Mouse (Mus musculus): ENCODE results near the gene Sgcg. TPM values are rescaled to one million over a fixed set of nuclear protein-coding genes. Genes with fewer than 3 reads are reported as not detected.

The Sgcg gene
- polyA plus RNA-seq, 1 experiment from 2014 or later = 0.29 TPM

DNA sequence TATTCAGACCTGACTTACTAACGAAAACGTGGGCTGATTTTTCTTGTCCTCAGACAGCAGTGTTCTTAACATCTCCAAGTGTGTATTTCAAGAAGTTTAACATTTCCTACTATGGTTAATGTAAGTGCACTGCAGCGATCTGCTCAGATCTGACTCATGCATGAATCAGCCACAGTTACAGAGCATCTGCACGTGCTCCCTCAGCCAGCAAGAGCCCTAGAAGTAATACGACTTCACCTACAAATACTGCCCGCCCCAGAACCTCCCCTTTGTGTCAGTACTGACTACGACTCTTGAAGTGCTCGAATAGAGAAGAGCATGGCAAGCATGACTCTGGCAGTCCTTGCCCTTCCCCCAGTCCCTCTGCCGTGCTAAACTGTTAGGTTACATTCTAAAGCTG is 19.5 kb downstream of the Sgcg start:
- Histone ChIP-seq H3K4me1 (ENCODE audit: control insufficient read depth, insufficient read depth, low read length) (no peaks in the 10 kb centered on the region), H3K27me3 (ENCODE audit: control insufficient read depth, insufficient read depth, low read length) (no peaks in the 10 kb centered on the region), H3K9ac (replicated peaks; ENCODE audit: low read depth, low read length) (no peak overlapping the region), H3K9me3 (ENCODE audit: control insufficient read depth, low read length) (no peaks in the 10 kb centered on the region), H3K4me3 (ENCODE audit: low read depth, low read length) (no peak overlapping the region), H3K27ac (ENCODE audit: low read depth, low read length) (no peak overlapping the region), H3K36me3 (ENCODE audit: control insufficient read depth, insufficient read depth, low read length) (no peaks in the 10 kb centered on the region), H3K4me2 (ENCODE audit: low read depth, low read length) (no peak overlapping the region)
- no peak for ATAC-seq (ENCODE audit: low read depth)
- WGBS = 65% methylated on average over 9 of the region's 9 CpGs

DNA sequence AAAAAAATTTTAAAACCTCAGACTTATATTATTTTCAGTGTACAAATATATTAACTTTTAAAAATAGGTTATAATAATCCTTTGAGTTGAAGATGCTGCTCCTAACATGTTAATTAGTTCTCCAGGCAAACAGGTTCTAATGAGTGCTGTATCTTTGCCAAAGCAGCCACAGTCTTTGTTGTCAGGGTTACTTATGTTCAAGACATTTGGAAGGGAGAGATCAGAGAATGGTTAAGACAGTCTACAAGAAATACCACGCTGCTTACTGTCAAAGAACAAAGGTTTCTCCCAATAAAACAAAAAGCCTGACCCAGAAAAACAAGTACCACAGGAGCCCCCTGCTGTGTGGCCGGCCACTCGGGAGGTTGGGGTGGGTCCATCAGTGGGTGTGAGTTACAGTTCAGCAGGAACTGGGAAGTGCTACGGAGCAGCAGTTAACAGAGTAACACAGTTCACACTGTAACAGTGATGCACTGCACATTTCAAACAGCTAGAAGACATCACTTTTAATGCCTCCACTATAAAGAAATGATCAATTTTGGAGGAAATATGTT is 21.1 kb downstream of the Sgcg start:
- WGBS = 11% methylated on average over 4 of the region's 4 CpGs
- Histone ChIP-seq H3K36me3 (ENCODE audit: control insufficient read depth, insufficient read depth, low read length) (no peaks in the 10 kb centered on the region), H3K4me3 (ENCODE audit: low read depth, low read length) (no peak overlapping the region), H3K27me3 (ENCODE audit: control insufficient read depth, insufficient read depth, low read length) (no peaks in the 10 kb centered on the region), H3K4me2 (ENCODE audit: low read depth, low read length) (no peak overlapping the region), H3K4me1 (ENCODE audit: control insufficient read depth, insufficient read depth, low read length) (no peaks in the 10 kb centered on the region), H3K27ac (ENCODE audit: low read depth, low read length) (no peak overlapping the region), H3K9me3 (ENCODE audit: control insufficient read depth, low read length) (no peaks in the 10 kb centered on the region), H3K9ac (replicated peaks; ENCODE audit: low read depth, low read length) (no peak overlapping the region)
- ATAC-seq (ENCODE audit: low read depth) = no peak

DNA sequence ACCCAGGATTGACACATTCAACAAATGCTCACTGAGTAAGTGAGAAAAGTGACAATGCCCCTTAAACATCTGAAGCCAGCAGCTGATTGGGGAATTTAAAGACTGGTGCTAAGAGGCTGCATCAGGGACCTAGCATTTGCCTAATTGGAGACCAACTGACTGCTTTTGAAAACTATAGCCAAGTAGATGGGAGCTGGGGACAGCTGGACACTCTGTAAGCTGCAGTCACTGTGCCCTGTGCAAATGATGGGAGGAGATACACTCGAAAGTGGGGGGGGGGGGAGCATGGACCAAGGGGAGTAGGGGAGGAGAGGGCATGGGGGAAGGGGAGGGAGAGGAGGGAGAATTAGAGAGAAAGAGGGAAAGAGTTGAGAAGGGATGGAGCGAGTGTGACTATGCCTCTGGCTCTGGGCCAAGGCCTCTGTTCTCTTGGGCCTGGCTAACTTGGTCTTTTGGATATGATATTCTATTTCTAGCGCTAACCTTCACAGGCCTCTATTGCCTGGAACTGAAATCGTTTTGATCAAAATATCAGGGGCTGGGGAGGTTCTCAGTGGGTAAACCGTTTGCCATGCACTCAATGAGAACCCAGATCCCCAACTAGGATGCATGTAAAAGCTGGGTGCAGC is 22.3 kb downstream of the Sgcg start:
- no peak overlapping the region for H3K4me2 ChIP-seq (ENCODE audit: low read depth, low read length)

DNA sequence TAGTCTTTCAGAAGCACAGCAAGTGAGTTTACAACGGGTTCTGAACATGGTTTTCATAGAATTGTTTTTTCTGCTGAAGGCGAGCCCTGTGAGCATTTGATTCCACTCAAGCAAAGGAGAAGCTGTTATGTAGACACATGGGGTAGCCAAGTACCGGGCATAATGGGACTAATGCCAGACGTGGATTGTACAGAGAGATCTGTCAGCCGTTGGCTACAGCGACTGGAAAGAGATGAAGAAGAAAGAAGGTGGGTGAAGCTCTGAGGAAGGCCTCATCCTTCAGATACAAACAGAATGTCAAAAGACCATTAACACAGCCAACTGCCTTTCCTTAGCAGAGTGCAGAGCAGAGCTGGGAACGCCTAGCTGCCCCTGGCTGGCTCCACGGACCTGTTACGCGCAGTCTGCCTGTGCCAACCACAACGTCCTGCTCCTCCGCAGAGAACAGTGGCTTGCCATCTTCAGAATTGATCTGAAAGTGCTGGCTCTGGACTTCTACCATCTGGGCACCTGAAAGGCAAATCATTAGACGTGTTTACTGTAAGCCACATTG is 26.2 kb downstream of the Sgcg start:
- Histone ChIP-seq H3K9me3 (ENCODE audit: control insufficient read depth, low read length) (no peaks in the 10 kb centered on the region), H3K36me3 (ENCODE audit: control insufficient read depth, insufficient read depth, low read length) (no peaks in the 10 kb centered on the region), H3K27me3 (ENCODE audit: control insufficient read depth, insufficient read depth, low read length) (no peaks in the 10 kb centered on the region), H3K4me2 (ENCODE audit: low read depth, low read length) (no peak overlapping the region), H3K9ac (replicated peaks; ENCODE audit: low read depth, low read length) (no peak overlapping the region), H3K4me3 (ENCODE audit: low read depth, low read length) (no peak overlapping the region), H3K4me1 (ENCODE audit: control insufficient read depth, insufficient read depth, low read length) (no peaks in the 10 kb centered on the region), H3K27ac (ENCODE audit: low read depth, low read length) (no peak overlapping the region)
- 89% methylated on average over 13 of the region's 13 CpGs for WGBS
- ATAC-seq (ENCODE audit: low read depth) = no peak

More for the DNA sequence above, 22.3 kb downstream of the Sgcg start:
- no peaks in the 10 kb centered on the region for H3K36me3 ChIP-seq (ENCODE audit: control insufficient read depth, insufficient read depth, low read length)
- H3K27me3 ChIP-seq (ENCODE audit: control insufficient read depth, insufficient read depth, low read length) = no peaks in the 10 kb centered on the region
- 71% methylated on average over 5 of the region's 5 CpGs for whole genome bisulfite sequencing
- no peak overlapping the region for H3K9ac ChIP-seq (replicated peaks; ENCODE audit: low read depth, low read length)
- no peaks in the 10 kb centered on the region for H3K9me3 ChIP-seq (ENCODE audit: control insufficient read depth, low read length)
- no peaks in the 10 kb centered on the region for H3K4me1 ChIP-seq (ENCODE audit: control insufficient read depth, insufficient read depth, low read length)
- no peak for ATAC-seq (ENCODE audit: low read depth)
- H3K4me3 ChIP-seq (ENCODE audit: low read depth, low read length) = no peak overlapping the region
- H3K27ac ChIP-seq (ENCODE audit: low read depth, low read length) = no peak overlapping the region

DNA sequence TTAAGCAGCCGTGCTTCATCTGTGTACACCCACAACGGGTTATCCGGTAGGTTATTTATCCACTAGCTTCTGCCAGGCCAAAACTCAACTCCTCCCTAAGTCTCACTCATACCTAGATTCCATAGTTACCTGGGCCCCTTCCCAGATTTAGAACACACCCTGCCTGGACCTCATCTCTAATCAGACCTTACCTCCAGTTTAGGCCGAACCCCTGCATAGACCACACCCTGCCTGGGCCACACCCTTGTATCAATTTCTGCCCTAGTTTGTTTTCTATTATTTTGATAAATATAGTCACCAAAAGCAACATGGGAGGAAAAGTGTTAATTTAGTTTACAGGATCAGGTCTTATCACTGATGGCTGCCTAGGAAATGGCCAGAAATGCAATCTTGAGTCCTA is 28.1 kb downstream of the Sgcg start:
- Histone ChIP-seq H3K4me1 (ENCODE audit: control insufficient read depth, insufficient read depth, low read length) (no peaks in the 10 kb centered on the region), H3K4me3 (ENCODE audit: low read depth, low read length) (no peak overlapping the region), H3K9ac (replicated peaks; ENCODE audit: low read depth, low read length) (no peak overlapping the region), H3K36me3 (ENCODE audit: control insufficient read depth, insufficient read depth, low read length) (no peaks in the 10 kb centered on the region), H3K9me3 (ENCODE audit: control insufficient read depth, low read length) (no peaks in the 10 kb centered on the region), H3K4me2 (ENCODE audit: low read depth, low read length) (no peak overlapping the region), H3K27me3 (ENCODE audit: control insufficient read depth, insufficient read depth, low read length) (no peaks in the 10 kb centered on the region), H3K27ac (ENCODE audit: low read depth, low read length) (no peak overlapping the region)
- 92% methylated on average over 4 of the region's 4 CpGs for WGBS
- no peak for ATAC-seq (ENCODE audit: low read depth)

DNA sequence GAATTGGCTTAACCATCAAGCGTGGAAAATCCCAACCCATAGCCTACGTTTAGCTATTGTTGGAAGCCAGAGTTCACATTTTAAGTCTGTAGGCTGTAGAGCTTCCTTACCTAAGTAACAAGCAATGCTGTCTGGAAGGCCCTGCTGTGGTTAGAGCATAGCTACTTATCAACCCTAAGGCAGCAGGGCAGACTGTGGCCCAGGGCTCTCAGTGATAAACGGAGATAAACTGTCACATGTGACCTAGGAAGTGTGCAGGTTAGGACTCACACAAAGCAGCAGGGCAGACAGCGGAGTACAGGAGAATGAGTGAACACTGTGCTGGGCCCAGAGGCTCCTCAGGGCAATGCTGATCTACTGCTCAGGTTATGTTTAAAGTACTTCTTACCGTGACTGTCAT is 28.5 kb downstream of the Sgcg start:
- Histone ChIP-seq H3K9ac (replicated peaks; ENCODE audit: low read depth, low read length) (no peak overlapping the region), H3K4me2 (ENCODE audit: low read depth, low read length) (no peak overlapping the region), H3K27me3 (ENCODE audit: control insufficient read depth, insufficient read depth, low read length) (no peaks in the 10 kb centered on the region), H3K27ac (ENCODE audit: low read depth, low read length) (no peak overlapping the region), H3K4me1 (ENCODE audit: control insufficient read depth, insufficient read depth, low read length) (no peaks in the 10 kb centered on the region), H3K4me3 (ENCODE audit: low read depth, low read length) (no peak overlapping the region), H3K9me3 (ENCODE audit: control insufficient read depth, low read length) (no peaks in the 10 kb centered on the region), H3K36me3 (ENCODE audit: control insufficient read depth, insufficient read depth, low read length) (no peaks in the 10 kb centered on the region)
- no peak for ATAC-seq (ENCODE audit: low read depth)
- 97% methylated on average over 5 of the region's 5 CpGs for WGBS

DNA sequence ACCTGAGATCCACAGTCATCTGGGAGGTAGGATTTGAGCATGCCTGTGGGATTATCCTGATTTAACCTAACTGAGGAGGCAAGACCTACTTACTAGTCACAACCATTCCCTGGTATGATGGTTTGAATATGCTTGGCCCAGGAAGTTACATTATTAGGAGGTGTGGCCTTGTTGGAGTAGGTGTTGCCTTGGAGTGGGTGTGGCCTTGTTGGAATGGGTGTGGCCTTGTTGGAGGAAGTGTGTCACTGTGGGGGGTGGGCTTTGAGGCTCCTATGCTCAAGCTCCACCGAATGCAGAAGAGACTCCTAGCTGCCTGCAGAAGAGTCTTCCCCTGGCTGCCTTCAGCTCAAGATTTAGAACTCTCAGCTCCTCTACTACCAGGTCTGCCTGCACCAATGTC is 32.1 kb downstream of the Sgcg start:
- H3K36me3 ChIP-seq (ENCODE audit: control insufficient read depth, insufficient read depth, low read length) = no peaks in the 10 kb centered on the region
- WGBS = 67% methylated on average over 1 of the region's 1 CpGs

DNA sequence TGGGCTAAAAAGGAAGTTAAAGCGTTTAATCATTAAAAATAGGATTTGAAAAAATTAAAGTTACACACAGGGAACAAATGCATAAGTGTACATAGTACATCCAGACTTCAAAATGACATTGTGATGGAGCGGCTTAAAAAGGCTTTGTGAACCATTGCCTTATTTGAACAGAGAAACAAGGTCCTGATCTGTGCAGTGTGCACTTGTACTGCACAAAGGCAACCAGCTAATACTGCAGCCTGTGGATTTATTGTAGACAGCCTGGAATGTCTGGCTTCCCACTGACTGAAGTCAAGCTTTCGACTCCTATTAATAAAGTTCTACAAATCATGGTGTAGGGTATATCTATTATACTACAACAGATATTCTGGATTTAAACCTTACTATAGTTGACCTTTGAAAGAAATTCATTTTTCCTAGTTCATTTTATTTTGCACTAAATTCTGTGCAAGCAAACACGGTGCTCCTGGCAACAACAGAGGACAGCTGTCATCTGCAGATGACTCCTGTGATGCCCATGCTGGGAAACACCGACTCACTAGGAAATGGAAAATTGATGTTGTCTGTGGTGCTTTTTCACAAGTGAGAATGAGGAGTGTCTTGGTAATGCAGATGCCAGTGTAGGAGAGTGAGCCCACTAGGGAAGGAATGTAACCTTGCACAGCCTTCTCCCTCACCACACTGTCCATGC is 33.8 kb downstream of the Sgcg start:
- ATAC-seq (ENCODE audit: low read depth) = no peak
- WGBS = 79% methylated on average over 5 of the region's 5 CpGs
- Histone ChIP-seq H3K9me3 (ENCODE audit: control insufficient read depth, low read length) (no peaks in the 10 kb centered on the region), H3K4me3 (ENCODE audit: low read depth, low read length) (no peak overlapping the region), H3K9ac (replicated peaks; ENCODE audit: low read depth, low read length) (no peak overlapping the region), H3K27me3 (ENCODE audit: control insufficient read depth, insufficient read depth, low read length) (no peaks in the 10 kb centered on the region), H3K4me2 (ENCODE audit: low read depth, low read length) (no peak overlapping the region), H3K4me1 (ENCODE audit: control insufficient read depth, insufficient read depth, low read length) (no peaks in the 10 kb centered on the region), H3K27ac (ENCODE audit: low read depth, low read length) (no peak overlapping the region), H3K36me3 (ENCODE audit: control insufficient read depth, insufficient read depth, low read length) (no peaks in the 10 kb centered on the region)

More for the DNA sequence above, 32.1 kb downstream of the Sgcg start:
- H3K27me3 ChIP-seq (ENCODE audit: control insufficient read depth, insufficient read depth, low read length) = no peaks in the 10 kb centered on the region
- no peak overlapping the region for H3K27ac ChIP-seq (ENCODE audit: low read depth, low read length)
- H3K9me3 ChIP-seq (ENCODE audit: control insufficient read depth, low read length) = no peaks in the 10 kb centered on the region
- no peak for ATAC-seq (ENCODE audit: low read depth)
- no peaks in the 10 kb centered on the region for H3K4me1 ChIP-seq (ENCODE audit: control insufficient read depth, insufficient read depth, low read length)
- H3K4me3 ChIP-seq (ENCODE audit: low read depth, low read length) = no peak overlapping the region
- no peak overlapping the region for H3K4me2 ChIP-seq (ENCODE audit: low read depth, low read length)
- no peak overlapping the region for H3K9ac ChIP-seq (replicated peaks; ENCODE audit: low read depth, low read length)

DNA sequence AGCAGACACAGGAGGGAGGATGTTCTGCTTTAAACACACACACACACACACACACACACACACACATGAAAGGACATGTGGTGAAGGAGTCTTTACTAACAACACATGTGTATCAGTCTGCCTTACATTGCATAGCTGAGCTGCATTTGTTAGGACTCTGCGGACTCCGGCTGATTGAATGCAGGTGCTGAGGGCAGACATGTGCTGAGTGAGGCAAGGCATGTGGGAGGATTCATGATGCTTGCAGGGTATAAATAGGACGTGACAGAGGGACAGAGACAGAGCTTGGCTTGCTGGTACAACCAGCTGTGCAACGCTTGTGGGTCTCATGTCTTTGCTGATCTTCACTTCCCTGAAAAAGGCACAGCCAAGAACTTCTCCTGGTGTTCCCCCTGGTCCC is 34.5 kb downstream of the Sgcg start:
- Histone ChIP-seq H3K36me3 (ENCODE audit: control insufficient read depth, insufficient read depth, low read length) (no peaks in the 10 kb centered on the region), H3K4me3 (ENCODE audit: low read depth, low read length) (no peak overlapping the region), H3K27ac (ENCODE audit: low read depth, low read length) (no peak overlapping the region), H3K4me1 (ENCODE audit: control insufficient read depth, insufficient read depth, low read length) (no peaks in the 10 kb centered on the region), H3K4me2 (ENCODE audit: low read depth, low read length) (no peak overlapping the region), H3K9me3 (ENCODE audit: control insufficient read depth, low read length) (no peaks in the 10 kb centered on the region), H3K9ac (replicated peaks; ENCODE audit: low read depth, low read length) (no peak overlapping the region), H3K27me3 (ENCODE audit: control insufficient read depth, insufficient read depth, low read length) (no peaks in the 10 kb centered on the region)
- WGBS = 76% methylated on average over 4 of the region's 4 CpGs
- no peak for ATAC-seq (ENCODE audit: low read depth)

Measured in neural tube, embryonic 14.5 days (tissue).